Mouse (Mus musculus) midbrain, postnatal 0 days (tissue): ENCODE results near the gene Zfp969. TPM values are rescaled to one million over a fixed set of nuclear protein-coding genes. Genes with fewer than 3 reads are reported as not detected.
"Not testable (repeated sequence)": the region's sequence is repeated elsewhere in the genome, so short reads cannot be mapped to it uniquely, and the experiment has no call there.

Source experiments
- ATAC-seq: fragments of 200-750 bp; cut with Nextera tagmentation; 2 replicates; pipeline ENCODE4 v1.8.0; 2017; ENCODE audit warnings: moderate number of reproducible peaks, mild to moderate bottlenecking, moderate TSS enrichment, moderate library complexity; ENCODE audit not compliant: low FRiP score
- DNase-seq: peaks from one replicate; pipeline ENCODE4 v3.0.0-alpha.2; 2015; ENCODE audit warnings: low spot score
- H3K27ac ChIP-seq: fragments of 300-500 bp; sonication (generic); 2 replicates; pipeline ENCODE4 v1.5.1; 2014; ENCODE audit warnings: low read depth, mild to moderate bottlenecking, low read length, mixed read lengths
- H3K27me3 ChIP-seq: fragments of 300-500 bp; sonication (generic); 2 replicates; pipeline ENCODE4 v1.6.1; 2014; ENCODE audit warnings: low read length, control low read depth, mixed read lengths; ENCODE audit not compliant: insufficient read depth
- H3K36me3 ChIP-seq: fragments of 300-500 bp; sonication (generic); 2 replicates; pipeline ENCODE4 v1.6.1; 2014; ENCODE audit warnings: low read length, control low read depth, mixed read lengths; ENCODE audit not compliant: insufficient read depth
- H3K4me1 ChIP-seq: fragments of 300-500 bp; sonication (generic); 2 replicates; pipeline ENCODE4 v1.6.1; 2014; ENCODE audit warnings: mild to moderate bottlenecking, control low read depth, antibody characterized with exemption, low read length, mixed read lengths; ENCODE audit not compliant: insufficient read depth
- H3K4me2 ChIP-seq: fragments of 300-500 bp; sonication (generic); 2 replicates; pipeline ENCODE4 v1.6.1; 2014; ENCODE audit warnings: low read depth, mild to moderate bottlenecking, low read length, mixed read lengths; ENCODE audit not compliant: poor library complexity, severe bottlenecking
- H3K4me3 ChIP-seq: fragments of 300-500 bp; sonication (generic); 2 replicates; pipeline ENCODE4 v1.5.1; 2014; ENCODE audit warnings: low read depth, mild to moderate bottlenecking, low read length, moderate library complexity
- H3K9ac ChIP-seq: fragments of 300-500 bp; sonication (generic); replicated peaks from 2 replicates; pipeline ENCODE4 v1.6.1; 2014; ENCODE audit warnings: mild to moderate bottlenecking, low read length, moderate library complexity, mixed read lengths; ENCODE audit not compliant: poor library complexity, severe bottlenecking
- H3K9me3 ChIP-seq: fragments of 300-500 bp; sonication (generic); 2 replicates; pipeline ENCODE4 v1.6.1; 2016; ENCODE audit warnings: low read length, control low read depth
- WGBS: fragments of 180-500 bp; shearing (Covaris S2); extraction: QIAGEN DNeasy Blood & Tissue Kit; methylation state at CpG from one replicate; pipeline ENCODE4 v1.1.7; 2014; 5-methylcytosine and 5-hydroxymethylcytosine counted together
- polyA plus RNA-seq: library from polyadenylated mRNA; unstranded; fragments of >200 nt; fragmentation: Nextera tagmentation; extraction: Ambion mirVana; gene quantifications from 2 replicates; pipeline ENCODE4 v1.2.1, GENCODE M21; 2015
- total RNA-seq: library from RNA; depleted of rRNA; stranded (reverse); fragments of >200 nt; gene quantifications from 2 replicates; pipeline ENCODE4 v1.2.3, GENCODE M21; 2014; rRNA removed

Zfp969 gene
- total RNA-seq = not detected in 2 replicates
- 18.7 and 20.4 TPM in 2 replicates for polyA plus RNA-seq

DNA sequence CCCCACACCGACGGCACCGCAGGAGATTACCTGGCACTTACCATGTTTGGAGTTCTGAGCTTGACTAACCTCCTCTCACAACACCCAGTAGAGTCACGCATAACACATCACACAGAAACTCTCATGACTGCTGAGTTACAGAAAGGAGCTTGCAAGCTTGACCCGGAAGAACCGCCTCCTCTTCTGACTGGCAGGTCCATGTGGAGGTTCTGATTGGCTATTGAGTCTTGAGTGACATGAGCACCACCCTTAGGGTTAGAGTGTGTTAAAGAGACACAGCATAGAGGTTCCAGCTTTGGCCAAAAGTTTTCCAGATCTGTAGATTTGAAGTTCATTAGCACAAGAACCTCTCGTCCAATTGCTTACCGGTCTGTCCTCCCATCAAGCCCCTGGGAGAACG is at the start of gene Zfp969:
Gene Zfp969, minus strand, starts transcription at position 101 of the 400 bp plus-strand sequence.
- not testable (repeated sequence) for H3K36me3 ChIP-seq, H3K4me3 ChIP-seq, H3K4me2 ChIP-seq, ATAC-seq, H3K9me3 ChIP-seq, H3K4me1 ChIP-seq, H3K9ac ChIP-seq, H3K27ac ChIP-seq, DNase-seq, H3K27me3 ChIP-seq
- WGBS = no CpG with 5 or more reads among the region's 9 CpGs

DNA sequence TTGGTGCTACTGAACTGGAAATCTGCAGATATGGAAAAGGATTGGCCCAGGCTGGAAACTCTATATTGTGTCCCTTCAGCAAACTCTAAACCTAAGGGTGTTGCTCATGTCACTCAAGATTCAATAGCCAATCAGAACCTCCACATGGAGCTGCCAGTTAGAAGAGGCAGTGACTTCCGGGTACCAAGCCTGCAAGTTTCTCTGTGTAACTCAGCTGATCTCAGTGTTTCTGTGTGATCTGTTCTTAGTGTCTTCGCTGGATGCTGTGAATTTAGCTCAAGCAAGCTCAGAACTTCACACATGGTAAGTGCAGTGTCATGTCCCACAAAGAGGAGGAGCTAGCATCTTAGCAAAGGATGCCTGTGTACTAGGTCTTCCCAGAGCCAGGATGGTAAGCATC is 37.8 kb upstream of the Zfp969 start, which contains the start of gene Gm2007:
Gene Gm2007, plus strand, starts transcription at position 301 of the 400 bp plus-strand sequence.
- H3K27me3 ChIP-seq, DNase-seq: not testable (repeated sequence)
- no CpG with 5 or more reads among the region's 2 CpGs for WGBS

DNA sequence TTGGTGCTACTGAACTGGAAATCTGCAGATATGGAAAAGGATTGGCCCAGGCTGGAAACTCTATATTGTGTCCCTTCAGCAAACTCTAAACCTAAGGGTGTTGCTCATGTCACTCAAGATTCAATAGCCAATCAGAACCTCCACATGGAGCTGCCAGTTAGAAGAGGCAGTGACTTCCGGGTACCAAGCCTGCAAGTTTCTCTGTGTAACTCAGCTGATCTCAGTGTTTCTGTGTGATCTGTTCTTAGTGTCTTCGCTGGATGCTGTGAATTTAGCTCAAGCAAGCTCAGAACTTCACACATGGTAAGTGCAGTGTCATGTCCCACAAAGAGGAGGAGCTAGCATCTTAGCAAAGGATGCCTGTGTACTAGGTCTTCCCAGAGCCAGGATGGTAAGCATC is 59.8 kb downstream of the Zfp969 start, which contains the start of gene Gm11007:
Gene Gm11007, plus strand, starts transcription at position 301 of the 400 bp plus-strand sequence.
- H3K4me3 ChIP-seq, H3K4me1 ChIP-seq, ATAC-seq, H3K9me3 ChIP-seq, H3K36me3 ChIP-seq, H3K9ac ChIP-seq, H3K4me2 ChIP-seq, DNase-seq, H3K27me3 ChIP-seq, H3K27ac ChIP-seq: not testable (repeated sequence)
- no CpG with 5 or more reads among the region's 2 CpGs for WGBS

More for the DNA sequence above, 37.8 kb upstream of the Zfp969 start, which contains the start of gene Gm2007:
- H3K36me3 ChIP-seq, H3K9me3 ChIP-seq, ATAC-seq, H3K9ac ChIP-seq, H3K27ac ChIP-seq, H3K4me1 ChIP-seq, H3K4me3 ChIP-seq, H3K4me2 ChIP-seq: not testable (repeated sequence)

Other genes starting within 250 kb of the Zfp969 start
- 5.5 and 8.0 TPM in 2 replicates for gene Zfp965, start 233.7 kb downstream of the Zfp969 start, total RNA-seq
- 7.9 and 8.6 TPM in 2 replicates for gene Zfp965, start 233.7 kb downstream of the Zfp969 start, polyA plus RNA-seq
- gene Gm11007, start 59.7 kb downstream of the Zfp969 start, total RNA-seq = not detected in 2 replicates
- not detected in 2 replicates for gene Gm11007, start 59.7 kb downstream of the Zfp969 start, polyA plus RNA-seq
- gene Gm2007, start 37.9 kb upstream of the Zfp969 start, total RNA-seq = not detected in 2 replicates
- not detected in 2 replicates for gene Gm2007, start 37.9 kb upstream of the Zfp969 start, polyA plus RNA-seq
- 2.8 and 3.2 TPM in 2 replicates for gene Gm14288, start 97.4 kb upstream of the Zfp969 start, total RNA-seq
- gene Gm14288, start 97.4 kb upstream of the Zfp969 start, polyA plus RNA-seq = 1.6 and 1.7 TPM in 2 replicates
- 13.2 and 19.5 TPM in 2 replicates for gene Gm6710, start 165.6 kb upstream of the Zfp969 start, total RNA-seq
- gene Gm6710, start 165.6 kb upstream of the Zfp969 start, polyA plus RNA-seq = 26.2 and 32.4 TPM in 2 replicates
- gene Zfp966, start 227.5 kb upstream of the Zfp969 start, total RNA-seq = 3.4 and 6.2 TPM in 2 replicates
- gene Zfp966, start 227.5 kb upstream of the Zfp969 start, polyA plus RNA-seq = 0.68 and 0.91 TPM in 2 replicates